Mouse (Mus musculus) bone marrow macrophage, adult 2 months (primary cell): ENCODE results near the gene Tmtc2.

Source experiments
- CTCF ChIP-seq: IDR thresholded peaks from 2 replicates; pipeline ENCODE4 v1.5.1; 2012; ENCODE audit warnings: low read depth, mild to moderate bottlenecking, low read length, moderate library complexity
- POLR2A ChIP-seq: IDR thresholded peaks from 2 replicates; pipeline ENCODE4 v1.6.1; 2012; ENCODE audit warnings: mild to moderate bottlenecking, low read depth, low read length, borderline replicate concordance

DNA sequence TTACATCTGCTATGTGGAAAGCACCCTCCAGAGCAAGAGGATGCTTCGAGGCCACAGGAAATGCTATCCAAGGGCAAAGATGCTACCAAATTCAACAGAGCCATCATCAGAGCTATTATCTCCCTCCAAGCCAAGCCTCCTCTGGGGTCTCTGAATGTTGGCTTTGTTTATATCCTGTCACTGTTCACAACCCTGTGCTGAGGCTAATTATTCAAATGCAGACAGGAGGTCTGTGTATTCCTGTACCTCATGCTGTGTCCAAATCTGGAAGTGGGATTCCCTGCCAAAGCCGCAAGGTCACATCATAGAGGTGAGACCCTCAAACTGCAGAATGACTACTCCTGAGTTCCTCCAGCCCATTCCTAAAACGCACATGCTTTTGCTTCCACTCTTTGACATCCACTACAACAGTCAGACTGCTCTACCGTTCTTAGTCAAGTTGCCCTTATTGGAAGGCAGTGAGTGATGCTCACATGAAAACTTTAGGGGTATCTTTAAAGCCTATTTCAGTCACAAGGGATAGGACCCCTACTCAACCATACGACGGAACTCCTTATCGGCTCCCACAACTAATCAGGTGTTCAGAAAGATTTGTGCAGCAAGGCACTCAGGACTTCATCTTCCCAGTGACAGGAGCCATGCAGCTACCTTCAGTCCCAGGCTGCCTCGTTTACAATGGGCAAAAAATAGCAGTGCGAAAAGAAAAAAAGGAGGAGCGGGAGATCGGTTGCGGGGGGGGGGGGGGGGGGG lies 64.9 kb downstream of the Tmtc2 start:
- no peak for TF ChIP-seq CTCF
- no peak for TF ChIP-seq POLR2A
